12 mouse cellular contexts compared by ENCODE assay signal in genomic region chr1:52216766-52217165, GRCm38 (mm10). TPM values are rescaled to one million over a fixed set of nuclear protein-coding genes. Genes with fewer than 3 reads are reported as not detected.
DNase-seq lines count a peak whose midpoint lies in the region; ATAC-seq and TF ChIP-seq lines count a peak whose summit lies in the region.
"Had no signal": no experiment of that assay in that cellular context is flagged by ENCODE, and none has a peak within 500 bp of the region (broad histone marks: within the 10 kb centered on the region; RNA-seq: fewer than 3 reads in every experiment).

No protein-coding gene starts in this region.

- peaks cover 15% of the 10 kb centered on the region for H3K79me2 ChIP-seq in CH12.LX (replicated peaks; ENCODE audit: control insufficient read depth, extremely low read depth, insufficient read depth, poor library complexity, severe bottlenecking)

- intact Hi-C loops in left cerebral cortex, postnatal 10 days (cut with DNase I): no loop called here

- H3K4me2 ChIP-seq in CH12.LX (ENCODE audit: insufficient read depth, low read depth, poor library complexity, severe bottlenecking): no peak overlapping the region
- no peak overlapping the region for H3K4me2 ChIP-seq in midbrain, embryonic 11.5 days

- in situ Hi-C loops in CH12.LX (cut with MboI; ENCODE audit: low pct_ligation_motif_present, low pct_unique_long_range_greater_than_20kb, low sequenced_read_pairs) (no loop called here), ES-E14 (cut with MboI; ENCODE audit: low sequenced_read_pairs in 2 of 2, unreplicated experiment in 2 of 2) (no loop called here)

- no peak for ATAC-seq in midbrain, embryonic 11.5 days (ENCODE audit: low FRiP score)

- H3K4me3 ChIP-seq in layer of hippocampus, adult 2 months: no peak overlapping the region
- H3K4me3 ChIP-seq in CH12.LX (replicated peaks in 1 of 3; ENCODE audit: low read depth in 2 of 3, low read length in 2 of 3, poor library complexity in 1 of 3) (no peak overlapping the region), ES-E14 (ENCODE audit: insufficient read depth in 1 of 2, low read depth in 1 of 2, low read length in 2 of 2, poor library complexity in 1 of 2, severe bottlenecking in 1 of 2) (no peak overlapping the region)
- no peak overlapping the region for H3K4me3 ChIP-seq in midbrain, embryonic 11.5 days (ENCODE audit: low read depth, low read length)
- H3K4me3 ChIP-seq: limb, embryonic 10.5 days had no signal

- no peak overlapping the region for H3K9ac ChIP-seq in CH12.LX (ENCODE audit: insufficient read depth, low read depth)
- no peak overlapping the region for H3K9ac ChIP-seq in ES-E14 (ENCODE audit: insufficient read depth, low read depth, low read length, poor library complexity, severe bottlenecking)
- H3K9ac ChIP-seq in midbrain, embryonic 11.5 days (ENCODE audit: low read length): no peak overlapping the region

- no peak for TF ChIP-seq EP300 in CH12.LX (IDR thresholded peaks at IDR 0.05; ENCODE audit: low read length)

- TF ChIP-seq RAD21 in CH12.LX (IDR thresholded peaks at IDR 0.05; ENCODE audit: low read depth, low read length): no peak; the same call in 1 of the 2 replicates

- peak; percentile 66 for TF ChIP-seq CTCF in layer of hippocampus, adult 2 months (conservative IDR thresholded peaks at IDR 0.05)
- peak; percentile 41 to 47; a peak in 3 of 4 replicates for TF ChIP-seq CTCF in CH12.LX (conservative IDR thresholded peaks at IDR 0.05 in 1 of 2, IDR thresholded peaks at IDR 0.05 in 1 of 2; ENCODE audit: low read depth in 2 of 2, low read length in 2 of 2)

- dilution Hi-C loops in CH12.LX (cut with MboI; ENCODE audit: extremely low pct_ligation_motif_present, extremely low pct_unique_long_range_greater_than_20kb, low sequenced_read_pairs): no loop called here

- H3K36me3 ChIP-seq in CH12.LX (replicated peaks in 1 of 2; ENCODE audit: control insufficient read depth in 1 of 2, insufficient read depth in 1 of 2, low read length in 1 of 2): peaks cover 5 to 62% of the 10 kb centered on the region in 2 experiments
- H3K36me3 ChIP-seq in ES-E14 (ENCODE audit: control insufficient read depth, insufficient read depth, low read length, poor library complexity, severe bottlenecking): peaks cover 2% of the 10 kb centered on the region; the same call in 1 of the 2 replicates
- H3K36me3 ChIP-seq in midbrain, embryonic 11.5 days (ENCODE audit: control insufficient read depth, insufficient read depth, low read length): no peaks in the 10 kb centered on the region

- no peaks in the 10 kb centered on the region for H3K9me3 ChIP-seq in CH12.LX (replicated peaks; ENCODE audit: low read length)
- no peaks in the 10 kb centered on the region for H3K9me3 ChIP-seq in ES-E14 (ENCODE audit: control insufficient read depth, insufficient read depth, low read depth, low read length)
- no peaks in the 10 kb centered on the region for H3K9me3 ChIP-seq in midbrain, embryonic 11.5 days (ENCODE audit: control insufficient read depth, low read length)
- H3K9me3 ChIP-seq: limb, embryonic 10.5 days had no signal

- DNase-seq in layer of hippocampus, adult 2 months (ENCODE audit: low spot score in 2 of 2): no peak
- no peak for DNase-seq in layer of hippocampus, adult 18-20 months (ENCODE audit: low spot score in 2 of 2)
- DNase-seq in CH12.LX (ENCODE audit: extremely low read depth) (no peak), ES-E14 (ENCODE audit: low read depth, low spot score) (peak; percentile 39)
- peak; percentile 60 for DNase-seq in induced T-regulatory cell, adult 2 months (ENCODE audit: low read depth)
- no peak for DNase-seq in left cerebral cortex, postnatal 10 days (ENCODE audit: extremely low spot score in 1 of 2, low spot score in 2 of 2)
- no peak for DNase-seq in midbrain, embryonic 11.5 days (ENCODE audit: low spot score, missing footprints)
- DNase-seq: embryo, embryonic 11 days; gastrocnemius, postnatal 14 days; kidney, adult 11 months; thymus, postnatal 14 days had no signal

- peaks cover 0 to 11% of the 10 kb centered on the region in 2 experiments; a peak in 2 of 4 replicates for H3K4me1 ChIP-seq in CH12.LX (ENCODE audit: control insufficient read depth in 1 of 2, insufficient read depth in 2 of 2)
- no peaks in the 10 kb centered on the region for H3K4me1 ChIP-seq in ES-E14 (ENCODE audit: control insufficient read depth in 2 of 2, insufficient read depth in 2 of 2, low read length in 2 of 2, poor library complexity in 1 of 2)
- no peaks in the 10 kb centered on the region for H3K4me1 ChIP-seq in midbrain, embryonic 11.5 days (ENCODE audit: control insufficient read depth, insufficient read depth, low read length)
- H3K4me1 ChIP-seq: limb, embryonic 10.5 days had no signal

- H3K27me3 ChIP-seq in CH12.LX (replicated peaks): no peaks in the 10 kb centered on the region
- no peaks in the 10 kb centered on the region for H3K27me3 ChIP-seq in midbrain, embryonic 11.5 days (ENCODE audit: control insufficient read depth, insufficient read depth, low read length)

- no peak overlapping the region for H3K27ac ChIP-seq in layer of hippocampus, adult 2 months
- no peak overlapping the region for H3K27ac ChIP-seq in CH12.LX (ENCODE audit: insufficient read depth, low read depth)
- no peak overlapping the region for H3K27ac ChIP-seq in ES-E14 (ENCODE audit: insufficient read depth, low read depth, low read length, poor library complexity, severe bottlenecking)
- H3K27ac ChIP-seq in midbrain, embryonic 11.5 days (ENCODE audit: low read depth, low read length): no peak overlapping the region
- H3K27ac ChIP-seq: limb, embryonic 10.5 days had no signal

- TF ChIP-seq POLR2A in CH12.LX (IDR thresholded peaks at IDR 0.05; ENCODE audit: low read depth, low read length): no peak

TF ChIP-seq in CH12.LX, 34 proteins besides CTCF, POLR2A, EP300 and RAD21:
- no peak for TF ChIP-seq ETS1 (conservative IDR thresholded peaks at IDR 0.05; ENCODE audit: low read depth, low read length)
TF ChIP-seq in CH12.LX: peak in this region for 0.

TF ChIP-seq in ES-E14, 5 proteins besides CTCF, POLR2A, EP300 and RAD21:
- no peak for TF ChIP-seq HCFC1 (IDR thresholded peaks at IDR 0.05; ENCODE audit: borderline replicate concordance, insufficient read depth, low read length)
- no peak for TF ChIP-seq ZC3H11A (IDR thresholded peaks at IDR 0.05; ENCODE audit: borderline replicate concordance, low read depth, low read length)
- TF ChIP-seq ZNF384 (IDR thresholded peaks at IDR 0.05; ENCODE audit: low read depth, low read length): no peak
- no peak for TF ChIP-seq CHD2 (IDR thresholded peaks at IDR 0.05; ENCODE audit: low read depth, low read length)
- no peak for TF ChIP-seq MAFK (IDR thresholded peaks at IDR 0.05; ENCODE audit: insufficient read depth, low read depth, low read length)

RNA-seq across cellular contexts. Expression of gene Gls, which starts 16.3 kb away (rescaled TPM):
- 100 to 1,000 TPM; 391 to 398 TPM for total RNA-seq in layer of hippocampus, adult 2 months (2021)
- 100 to 1,000 TPM; 367 to 371 TPM for total RNA-seq in layer of hippocampus, adult 18-20 months (2021)
- total RNA-seq in CH12.LX (2012; rRNA removed): 107 and 132 TPM in 2 replicates
- 182 and 270 TPM in 2 replicates for total RNA-seq in CH12.LX (2014; rRNA removed)
- polyA plus RNA-seq in CH12.LX (2012; ENCODE audit: insufficient read length, low read depth): 126 and 150 TPM in 2 replicates
- total RNA-seq in ES-E14 (2012; rRNA removed): 76.8 and 91.2 TPM in 2 replicates
- 100 to 1,000 TPM; 289 to 297 TPM for total RNA-seq in left cerebral cortex, postnatal 10 days (2021)
- 28.8 and 31.1 TPM in 2 replicates for polyA plus RNA-seq in midbrain, embryonic 11.5 days (2014; fragmentation: Nextera tagmentation; extraction: Ambion mirVana)

Comparison
In these comparisons a context has a peak if more than half of its experiments do, and no peak if none do; other contexts are left out.
1. DNase-seq: peak in ES-E14 (single experiment) and induced T-regulatory cell, adult 2 months (single experiment); none in layer of hippocampus, adult 2 months (0 of 2), layer of hippocampus, adult 18-20 months (0 of 2), CH12.LX (single experiment), left cerebral cortex, postnatal 10 days (0 of 2) and midbrain, embryonic 11.5 days (single experiment).